Mouse (Mus musculus) midbrain, embryonic 12.5 days (tissue): ENCODE measurements around the gene Caln1. TPM values are rescaled to one million over a fixed set of nuclear protein-coding genes. Genes with fewer than 3 reads are reported as not detected.

Experiments used
- ATAC-seq: fragments of 200-750 bp; cut with Nextera tagmentation; 2 replicates; pipeline ENCODE4 v1.8.0; 2017; ENCODE audit warnings: low read depth, moderate TSS enrichment, moderate library complexity; ENCODE audit not compliant: low FRiP score
- H3K27ac ChIP-seq: fragments of 300-500 bp; sonication (generic); replicated peaks from 2 replicates; pipeline ENCODE4 v1.5.1; 2016; ENCODE audit warnings: mild to moderate bottlenecking
- H3K27me3 ChIP-seq: fragments of 300-500 bp; sonication (generic); 2 replicates; pipeline ENCODE4 v1.6.1; 2016; ENCODE audit warnings: mild to moderate bottlenecking
- H3K36me3 ChIP-seq: fragments of 300-500 bp; sonication (generic); 2 replicates; pipeline ENCODE4 v1.6.1; 2016
- H3K4me1 ChIP-seq: fragments of 300-500 bp; sonication (generic); 2 replicates; pipeline ENCODE4 v1.6.1; 2016
- H3K4me2 ChIP-seq: fragments of 300-500 bp; sonication (generic); replicated peaks from 2 replicates; pipeline ENCODE4 v1.6.1; 2016; ENCODE audit warnings: mild to moderate bottlenecking, moderate library complexity
- H3K4me3 ChIP-seq: fragments of 300-500 bp; sonication (generic); 2 replicates; pipeline ENCODE4 v1.5.1; 2016; ENCODE audit warnings: mild to moderate bottlenecking
- H3K9ac ChIP-seq: fragments of 300-500 bp; sonication (generic); replicated peaks from 2 replicates; pipeline ENCODE4 v1.6.1; 2016; ENCODE audit warnings: mild to moderate bottlenecking, moderate library complexity
- H3K9me3 ChIP-seq: fragments of 300-500 bp; sonication (generic); 2 replicates; pipeline ENCODE4 v1.6.1; 2016; ENCODE audit warnings: mild to moderate bottlenecking
- WGBS: fragments of 180-500 bp; shearing (Covaris S2); methylation state at CpG from one replicate; pipeline ENCODE4 v1.1.7; 2016; 5-methylcytosine and 5-hydroxymethylcytosine counted together
- polyA plus RNA-seq: library from polyadenylated mRNA; unstranded; fragments of >200 nt; fragmentation: Nextera tagmentation; extraction: Ambion mirVana; gene quantifications from 2 replicates; pipeline ENCODE4 v1.2.1, GENCODE M21; 2016

Gene Caln1
- polyA plus RNA-seq, 1 experiment from 2014 or later, result 1.2 TPM

GRCm38 (mm10) chr5:130891735-130892134 is 522.5 kb downstream of the Caln1 start:
- H3K4me3 ChIP-seq, result no peak overlapping the region
- ATAC-seq, result no peak
- H3K27ac ChIP-seq, result no peak overlapping the region
- no peaks in the 10 kb centered on the region for H3K9me3 ChIP-seq
- no peak overlapping the region for H3K4me2 ChIP-seq
- no peaks in the 10 kb centered on the region for H3K4me1 ChIP-seq
- H3K36me3 ChIP-seq, result no peaks in the 10 kb centered on the region
- 79% methylated on average over 5 of the region's 5 CpGs for WGBS
- no peaks in the 10 kb centered on the region for H3K27me3 ChIP-seq
- no peak overlapping the region for H3K9ac ChIP-seq

GRCm38 (mm10) chr5:130895991-130896390 is 526.7 kb downstream of the Caln1 start:
- no peak for ATAC-seq
- Histone ChIP-seq H3K4me3 (no peak overlapping the region), H3K27ac (no peak overlapping the region), H3K27me3 (no peaks in the 10 kb centered on the region), H3K9ac (no peak overlapping the region), H3K9me3 (no peaks in the 10 kb centered on the region), H3K4me2 (no peak overlapping the region), H3K36me3 (no peaks in the 10 kb centered on the region), H3K4me1 (no peaks in the 10 kb centered on the region)
- 95% methylated on average over 3 of the region's 3 CpGs for WGBS

Other genes starting within 250 kb of the Caln1 start
- gene Kctd7, start 224.6 kb upstream of the Caln1 start, polyA plus RNA-seq, result 8.3 and 9.3 TPM in 2 replicates
- gene Rabgef1, start 197.7 kb upstream of the Caln1 start, polyA plus RNA-seq, result 33.1 and 36.9 TPM in 2 replicates
- 33.1 and 34.1 TPM in 2 replicates for gene Tmem248, start 152.4 kb upstream of the Caln1 start, polyA plus RNA-seq
- gene Sbds, start 113.9 kb upstream of the Caln1 start, polyA plus RNA-seq, result 70.5 and 73.7 TPM in 2 replicates
- 28.6 and 30.4 TPM in 2 replicates for gene Tyw1, start 113.8 kb upstream of the Caln1 start, polyA plus RNA-seq
- not detected in 2 replicates for gene A330070K13Rik, start 15.2 kb downstream of the Caln1 start, polyA plus RNA-seq